Mouse (Mus musculus): ENCODE measurements at regions not wholly inside any gene's neighbourhood (a gene's known extent, or its start where the extent isn't known, plus 50 kb on each side); places are given as distances from the start of the nearest gene placed in this dataset.

GRCm38 (mm10) chr3:52555038-52555437, 286.9 kb downstream of the Foxo1 start:
- no peak for DNase-seq (ENCODE audit: extremely low spot score, low spot score)

- DNase-seq (ENCODE audit: extremely low spot score, low spot score) = no peak
These were observed 286.4 kb downstream of the Foxo1 start for GRCm38 (mm10) chr3:52554490-52554889.

GRCm38 (mm10) chr3:52548201-52548893, 280.2 kb downstream of the Foxo1 start:
- no peak for DNase-seq (ENCODE audit: extremely low spot score, low spot score)

- DNase-seq (ENCODE audit: extremely low spot score, low spot score) = no peak
These were observed 277.9 kb downstream of the Foxo1 start for GRCm38 (mm10) chr3:52546035-52546434.

- DNase-seq (ENCODE audit: extremely low spot score, low spot score) = no peak
These were observed 274.9 kb downstream of the Foxo1 start for GRCm38 (mm10) chr3:52543006-52543405.

GRCm38 (mm10) chr3:52540862-52541380, 272.8 kb downstream of the Foxo1 start:
- no peak for DNase-seq (ENCODE audit: extremely low spot score, low spot score)

GRCm38 (mm10) chr3:52539813-52540378, 271.8 kb downstream of the Foxo1 start:
- DNase-seq (ENCODE audit: extremely low spot score, low spot score) = no peak

- DNase-seq (ENCODE audit: extremely low spot score, low spot score) = no peak
These were observed 270.2 kb downstream of the Foxo1 start for GRCm38 (mm10) chr3:52538306-52538705.

GRCm38 (mm10) chr3:52537362-52537911, 269.3 kb downstream of the Foxo1 start:
- DNase-seq (ENCODE audit: extremely low spot score, low spot score) = no peak

- DNase-seq (ENCODE audit: extremely low spot score, low spot score) = peak; percentile 40
These were observed 267.4 kb downstream of the Foxo1 start for GRCm38 (mm10) chr3:52535411-52536021.

- no peak for DNase-seq (ENCODE audit: extremely low spot score, low spot score)
These were observed 266.0 kb downstream of the Foxo1 start for GRCm38 (mm10) chr3:52534118-52534517.

GRCm38 (mm10) chr3:52531686-52532351, 263.7 kb downstream of the Foxo1 start:
- DNase-seq (ENCODE audit: extremely low spot score, low spot score) = no peak

GRCm38 (mm10) chr3:52530406-52530970, 262.4 kb downstream of the Foxo1 start:
- no peak for DNase-seq (ENCODE audit: extremely low spot score, low spot score)

GRCm38 (mm10) chr3:52529136-52529535, 261.0 kb downstream of the Foxo1 start:
- no peak for DNase-seq (ENCODE audit: extremely low spot score, low spot score)

- DNase-seq (ENCODE audit: extremely low spot score, low spot score) = no peak
These were observed 260.4 kb downstream of the Foxo1 start for GRCm38 (mm10) chr3:52528521-52528920.

GRCm38 (mm10) chr3:52527781-52528180, 259.6 kb downstream of the Foxo1 start:
- no peak for DNase-seq (ENCODE audit: extremely low spot score, low spot score)

- no peak for DNase-seq (ENCODE audit: extremely low spot score, low spot score)
These were observed 259.0 kb downstream of the Foxo1 start for GRCm38 (mm10) chr3:52527010-52527754.

- no peak for DNase-seq (ENCODE audit: extremely low spot score, low spot score)
These were observed 254.8 kb downstream of the Foxo1 start for GRCm38 (mm10) chr3:52522886-52523285.

- no peak for DNase-seq (ENCODE audit: extremely low spot score, low spot score)
These were observed 252.4 kb downstream of the Foxo1 start for GRCm38 (mm10) chr3:52520609-52520947.

- DNase-seq (ENCODE audit: extremely low spot score, low spot score) = no peak
These were observed 251.9 kb downstream of the Foxo1 start for GRCm38 (mm10) chr3:52519910-52520608.
